Mouse (Mus musculus): Measurements from ENCODE around the gene Myo3b.

The Myo3b gene

DNA sequence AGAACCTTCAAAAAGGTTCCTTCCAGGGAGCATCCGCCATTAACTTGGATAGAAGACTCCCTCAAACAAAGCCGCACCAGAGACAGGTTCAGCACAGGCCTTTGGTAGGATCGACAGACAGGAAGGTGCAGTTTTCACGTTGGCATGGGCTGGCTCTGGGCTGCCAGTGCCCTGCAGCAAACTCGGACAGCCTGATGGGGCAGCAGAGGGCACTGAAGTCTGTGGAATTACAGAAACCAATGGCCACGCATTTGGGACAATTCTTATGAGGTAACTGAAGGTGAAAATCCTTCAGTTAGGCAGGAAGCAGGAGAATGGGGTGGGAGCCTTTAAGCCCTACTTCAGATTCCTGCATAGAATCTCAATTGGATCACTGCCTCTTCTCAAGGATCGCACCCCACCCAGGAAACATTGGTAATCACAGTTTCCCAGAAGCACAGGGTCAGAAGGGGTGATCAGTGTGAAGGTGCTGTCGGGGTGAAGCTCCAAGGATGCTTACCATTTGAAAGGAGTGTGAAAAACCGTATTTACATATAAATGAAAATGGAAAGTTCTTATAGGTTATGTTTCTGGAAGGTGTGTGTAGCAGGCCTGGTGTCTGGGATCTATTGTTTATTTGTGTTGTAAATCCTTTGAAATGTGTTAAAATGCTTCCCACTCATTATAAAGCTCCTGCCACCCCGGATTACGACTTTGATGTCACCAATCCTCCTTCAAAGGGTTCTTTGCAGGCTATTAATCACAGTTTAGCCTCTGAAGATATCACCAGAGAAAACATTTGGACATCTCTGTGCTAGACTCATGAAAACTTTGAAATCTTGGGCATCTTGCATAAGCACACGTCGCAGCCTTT, 239.7 kb downstream of the Myo3b start:
- in situ Hi-C loops (cut with MboI, MseI), result loop anchor here (10.0 kb wide), 1 partner anchor 486 kb away; no protein-coding TSS in a partner anchor

DNA sequence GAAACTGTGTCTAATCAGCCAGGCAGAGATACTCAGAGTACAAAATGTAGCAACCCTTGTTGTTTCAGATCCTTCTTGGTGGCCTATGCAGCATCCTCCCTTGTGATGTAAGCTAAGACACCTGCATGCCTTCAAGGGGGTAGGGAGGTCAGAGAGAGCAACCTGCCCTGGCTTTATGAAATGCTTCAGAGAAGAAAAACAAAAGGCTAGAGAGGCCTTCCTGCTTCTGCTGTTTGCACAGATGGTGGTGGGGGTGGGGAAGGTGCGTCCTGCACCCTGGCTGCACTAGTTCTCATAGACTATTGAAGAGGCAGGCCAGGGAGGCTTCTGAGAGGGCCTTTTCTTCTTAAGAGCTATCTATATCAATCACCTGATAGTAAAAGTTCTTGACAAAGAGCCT, 245.2 kb downstream of the Myo3b start:
- in situ Hi-C loops (cut with MboI, MseI), result no loop called here

DNA sequence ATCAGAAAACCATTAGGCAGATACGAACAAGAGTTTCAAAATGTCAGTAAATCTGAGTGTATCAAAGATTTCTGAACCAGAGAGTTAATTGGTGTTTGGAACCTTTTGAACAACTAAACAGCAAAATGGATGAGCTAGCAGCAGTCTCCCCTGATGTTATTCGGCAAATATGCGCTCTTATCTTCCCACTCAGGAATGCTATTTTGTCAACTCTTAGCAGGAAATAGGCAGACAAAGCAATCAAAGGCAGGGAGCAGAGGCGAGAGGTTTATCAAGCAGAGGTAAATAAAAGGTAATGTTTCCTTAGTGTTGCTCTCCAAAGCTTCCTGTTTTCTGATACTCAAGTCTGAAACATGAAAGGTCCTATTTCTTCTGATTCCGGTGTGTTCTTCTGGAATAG, 252.1 kb downstream of the Myo3b start:
- in situ Hi-C loops (cut with MboI, MseI), result no loop called here

DNA sequence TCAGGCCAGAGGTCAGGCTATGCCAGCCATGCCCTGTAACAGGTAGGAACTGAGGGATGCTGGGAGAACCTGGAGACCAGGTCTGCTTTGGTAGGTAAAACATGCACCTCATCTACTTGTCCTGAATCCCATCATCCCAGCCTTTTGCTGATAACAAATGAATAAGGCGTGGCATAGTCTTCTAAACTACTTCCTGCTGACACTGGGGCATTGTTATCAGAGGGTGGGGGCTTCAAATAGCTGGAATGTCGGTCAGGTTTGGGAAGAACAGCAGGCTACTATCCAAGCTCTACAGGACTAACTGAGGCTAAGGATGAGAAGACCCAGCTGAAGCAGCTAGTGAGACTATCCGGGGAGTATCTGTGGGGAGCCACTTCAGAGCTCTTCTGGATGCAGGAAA, 253.8 kb downstream of the Myo3b start:
- in situ Hi-C loops (cut with MboI, MseI), result no loop called here

DNA sequence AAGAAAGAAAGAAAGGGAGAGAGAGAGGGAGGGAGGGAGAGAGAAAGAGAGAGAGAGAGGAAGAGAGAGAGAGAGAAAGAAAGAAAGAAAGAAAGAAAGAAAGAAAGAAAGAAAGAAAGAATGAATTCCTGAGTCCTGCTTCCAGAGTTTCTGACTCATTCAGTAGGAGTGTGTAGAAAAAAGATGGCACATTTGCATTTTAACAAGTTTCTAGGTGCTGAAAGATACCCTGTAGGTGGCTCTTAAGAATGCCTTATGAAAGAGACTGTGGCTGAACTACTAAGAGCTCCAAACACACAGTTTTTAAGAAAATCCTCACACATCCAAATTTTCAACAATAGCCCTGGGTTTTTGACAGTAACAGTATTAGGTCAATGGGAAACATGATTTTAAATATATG, 264.0 kb downstream of the Myo3b start:
- in situ Hi-C loops (cut with MboI, MseI), result loop anchor here (10.0 to 25.0 kb wide), 2 partner anchors 841 to 1712 kb away; no protein-coding TSS in a partner anchor

DNA sequence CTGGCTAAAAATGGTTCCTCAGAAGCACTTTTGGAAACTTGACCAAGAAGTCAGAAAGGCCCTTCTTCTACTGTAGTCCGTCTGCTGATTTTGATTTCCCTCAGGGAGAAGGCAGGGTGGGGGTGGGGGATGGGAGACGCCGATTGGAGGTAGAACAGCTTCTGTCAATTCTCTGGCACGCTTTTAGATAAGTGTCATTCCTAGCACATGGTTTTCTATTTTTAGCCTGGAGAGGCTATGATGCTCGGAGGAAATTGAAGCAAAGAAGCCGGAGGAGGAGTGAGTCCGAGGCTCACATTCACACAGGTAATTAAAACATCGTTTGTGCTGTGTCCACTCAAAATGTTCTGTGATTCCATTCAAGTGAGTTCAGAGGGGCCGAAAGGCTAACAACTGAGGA, 276.2 kb downstream of the Myo3b start:
- in situ Hi-C loops (cut with MboI, MseI), result loop anchor here (25.0 kb wide), 1 partner anchor 853 kb away; no protein-coding TSS in a partner anchor

DNA sequence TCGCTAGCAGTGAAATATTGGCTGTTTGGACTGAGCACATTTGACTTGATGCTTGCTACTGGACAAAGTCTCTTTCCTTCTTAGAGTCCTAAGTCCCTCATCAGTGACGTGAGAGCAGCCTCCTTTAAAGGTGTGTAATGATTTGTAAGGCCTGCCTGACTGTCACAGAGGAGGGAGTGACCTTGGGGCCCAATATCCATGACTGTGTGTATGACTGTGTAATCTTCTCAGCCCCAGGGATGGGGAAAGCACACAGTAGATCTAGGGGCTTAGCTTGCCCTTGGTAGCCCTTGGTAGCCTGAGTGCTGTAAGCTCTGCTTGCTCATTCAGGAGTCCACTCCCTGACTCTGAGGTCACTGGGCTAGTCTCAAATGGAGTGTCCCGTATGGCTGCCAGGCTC, 276.8 kb downstream of the Myo3b start:
- in situ Hi-C loops (cut with MboI, MseI), result loop anchor here (25.0 kb wide), 1 partner anchor 853 kb away; no protein-coding TSS in a partner anchor

DNA sequence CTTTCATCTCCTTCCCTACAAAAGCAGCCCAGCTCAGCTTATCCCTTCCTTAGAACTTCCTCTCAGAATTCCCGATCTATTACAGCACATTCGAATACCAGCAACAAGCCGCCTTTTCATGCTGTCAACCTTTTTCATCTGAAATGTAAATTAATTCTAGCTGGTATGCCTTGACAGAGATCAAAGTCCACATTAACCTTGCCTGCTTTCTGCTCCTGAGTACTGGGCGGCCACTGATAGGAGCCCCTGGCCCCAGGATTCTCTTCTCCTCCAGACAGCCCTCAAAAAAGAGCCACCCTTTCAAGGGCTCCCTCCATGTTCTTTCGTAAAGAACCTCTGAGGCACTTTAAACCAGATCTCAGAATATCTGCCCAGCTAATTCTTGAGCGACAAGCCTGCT, 278.9 kb downstream of the Myo3b start:
- in situ Hi-C loops (cut with MboI, MseI), result loop anchor here (25.0 kb wide), 1 partner anchor 856 kb away; no protein-coding TSS in a partner anchor

DNA sequence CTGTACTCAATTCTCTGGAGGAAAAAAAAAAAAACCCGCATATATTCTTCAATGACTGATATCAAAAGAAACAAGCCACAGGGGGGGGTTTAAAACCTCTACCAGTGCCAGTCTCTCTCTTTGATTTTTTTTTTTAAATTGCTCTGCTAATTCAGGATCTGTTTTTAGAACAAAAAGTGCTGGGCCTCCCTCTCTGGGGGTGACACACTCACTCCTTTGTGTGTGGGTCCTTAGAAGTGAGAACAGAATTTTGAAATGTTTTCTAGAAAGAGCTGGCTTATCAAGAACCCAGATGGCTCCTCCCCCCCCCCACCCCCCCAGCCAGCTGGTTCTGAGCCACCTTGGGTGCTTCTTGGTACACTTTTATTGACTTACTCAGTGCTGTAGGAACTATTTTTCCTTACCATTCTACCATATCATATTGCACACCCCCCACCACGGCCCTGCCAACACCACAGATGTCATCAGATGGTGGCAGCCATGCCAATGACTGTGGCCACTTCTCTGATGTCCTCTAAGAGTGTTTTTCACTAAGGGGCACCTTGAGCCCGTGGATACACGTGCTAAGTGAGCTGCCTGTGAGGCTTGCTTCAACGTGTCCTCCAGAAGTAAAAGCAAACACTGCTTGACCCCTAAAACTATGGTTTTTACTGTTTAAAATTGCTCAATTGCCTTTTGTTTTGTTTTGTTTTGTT, 280.1 kb downstream of the Myo3b start:
- in situ Hi-C loops (cut with MboI, MseI), result loop anchor here (25.0 kb wide), 1 partner anchor 857 kb away; no protein-coding TSS in a partner anchor

DNA sequence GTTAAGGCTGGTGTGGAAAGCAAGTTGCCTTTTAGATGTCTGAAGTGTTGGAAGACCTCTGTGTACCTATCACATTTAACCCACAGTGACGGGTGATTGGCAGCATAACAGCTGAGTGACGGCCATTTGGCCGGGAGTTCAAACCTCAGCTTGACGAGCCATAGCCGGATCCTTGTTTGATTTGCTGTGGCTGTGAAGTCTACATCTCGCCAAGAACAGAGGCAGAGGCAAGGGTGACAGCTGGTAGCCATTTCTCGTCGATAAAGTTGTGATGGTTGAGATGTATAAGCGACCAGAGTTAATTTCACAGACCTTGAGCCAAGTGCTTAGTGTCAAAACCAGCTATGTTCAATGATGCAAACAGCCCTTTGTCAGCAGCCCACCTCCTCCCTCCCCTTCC, 283.8 kb downstream of the Myo3b start:
- in situ Hi-C loops (cut with MboI, MseI), result loop anchor here (25.0 kb wide), 1 partner anchor 860 kb away; no protein-coding TSS in a partner anchor

DNA sequence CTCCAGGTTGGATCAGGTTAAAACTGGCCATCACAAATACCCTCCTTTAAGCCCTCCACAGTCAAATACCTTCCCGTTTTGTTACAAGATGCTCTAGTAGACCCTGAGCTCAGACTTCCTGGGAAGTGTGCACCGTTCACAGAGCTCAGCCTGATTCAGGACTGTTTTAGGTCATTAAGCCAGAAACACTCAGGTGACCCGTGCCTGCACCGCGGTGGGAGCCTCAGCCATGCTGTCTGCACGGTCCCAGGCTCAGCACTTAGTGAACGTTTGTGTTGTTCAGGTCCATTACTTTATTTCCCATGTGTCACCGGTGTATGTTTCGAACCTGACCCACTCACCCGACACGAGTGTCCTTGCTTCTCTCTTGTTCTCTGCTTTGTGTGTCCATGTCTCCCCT, 288.7 kb downstream of the Myo3b start:
- in situ Hi-C loops (cut with MboI, MseI), result no loop called here

DNA sequence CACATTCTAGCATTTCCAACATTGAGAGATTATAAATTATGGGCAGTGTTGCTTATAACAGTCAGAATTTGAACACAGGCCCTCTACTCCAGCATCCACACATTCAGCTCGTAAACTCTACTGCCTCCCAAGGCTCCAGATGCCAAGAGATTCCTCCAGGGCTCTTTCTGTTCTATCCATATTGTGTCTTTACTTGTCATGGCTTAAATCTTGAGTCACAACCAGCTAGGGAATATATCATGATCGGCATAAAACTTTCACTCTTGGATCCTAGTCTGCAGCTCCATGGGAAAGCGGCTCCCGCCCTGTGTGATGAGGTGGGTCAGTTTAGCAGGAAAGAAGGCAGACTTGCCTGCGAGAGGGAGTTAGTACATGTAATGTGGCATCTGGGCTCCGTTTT, 294.0 kb downstream of the Myo3b start:
- in situ Hi-C loops (cut with MboI, MseI), result no loop called here

DNA sequence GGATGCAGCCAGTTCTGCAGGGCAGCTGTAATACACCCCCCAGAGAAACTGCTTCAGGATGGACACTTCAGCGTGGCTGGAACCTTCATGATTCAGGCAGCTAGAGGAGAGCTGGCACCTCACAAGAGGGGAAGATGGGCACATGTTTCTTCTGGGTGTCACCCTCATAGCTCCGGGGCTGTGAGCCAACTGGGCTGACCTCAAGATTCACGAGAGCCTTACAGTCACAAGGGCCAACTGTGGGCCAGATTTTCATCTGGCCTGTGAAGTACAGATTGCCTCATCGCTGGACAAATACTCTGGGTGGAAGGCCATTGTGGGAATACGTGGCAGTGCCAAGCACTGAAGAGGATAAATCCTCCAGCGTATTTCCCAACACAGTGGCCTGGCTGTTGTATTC, 294.6 kb downstream of the Myo3b start:
- in situ Hi-C loops (cut with MboI, MseI), result no loop called here

DNA sequence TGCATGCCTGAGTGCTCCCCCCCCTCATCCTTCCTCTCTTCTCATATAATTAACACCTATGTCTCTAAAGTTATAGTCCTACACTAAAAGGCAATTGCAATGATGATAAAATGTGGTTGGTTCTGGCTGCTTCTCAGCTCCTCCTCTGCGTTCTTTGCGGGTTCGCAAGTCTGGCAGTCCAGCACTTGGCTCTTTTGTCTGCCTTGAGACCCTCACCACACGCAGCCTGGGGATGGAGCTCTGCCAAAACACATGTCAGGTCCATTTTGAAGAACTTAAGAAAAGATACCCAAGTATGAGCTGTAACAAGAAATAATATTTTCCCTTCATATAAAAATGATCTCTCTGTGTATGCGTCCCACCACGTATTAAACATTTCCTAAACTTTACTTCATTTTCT, 297.6 kb downstream of the Myo3b start:
- in situ Hi-C loops (cut with MboI, MseI), result no loop called here

DNA sequence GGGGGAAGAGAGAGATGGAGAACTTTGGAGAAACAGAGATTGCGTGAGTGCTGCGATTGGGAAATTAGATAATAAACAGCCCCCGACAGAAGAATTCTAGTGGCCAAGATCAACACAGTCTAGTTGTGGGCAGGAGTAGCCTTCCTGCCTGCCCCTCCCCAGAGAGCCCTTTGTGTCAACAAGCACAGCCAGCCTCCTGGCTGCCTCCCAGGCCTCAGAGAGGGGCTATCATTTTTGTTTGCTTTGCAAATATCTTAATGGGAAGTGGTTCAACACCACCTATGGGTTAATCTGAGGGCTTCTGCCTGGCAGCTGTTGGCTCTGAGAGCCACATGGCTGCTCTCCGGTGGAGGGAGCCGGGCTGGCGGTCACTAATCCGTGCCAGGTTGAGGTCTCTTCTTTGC, 298.3 kb downstream of the Myo3b start:
- in situ Hi-C loops (cut with MboI, MseI), result no loop called here

DNA sequence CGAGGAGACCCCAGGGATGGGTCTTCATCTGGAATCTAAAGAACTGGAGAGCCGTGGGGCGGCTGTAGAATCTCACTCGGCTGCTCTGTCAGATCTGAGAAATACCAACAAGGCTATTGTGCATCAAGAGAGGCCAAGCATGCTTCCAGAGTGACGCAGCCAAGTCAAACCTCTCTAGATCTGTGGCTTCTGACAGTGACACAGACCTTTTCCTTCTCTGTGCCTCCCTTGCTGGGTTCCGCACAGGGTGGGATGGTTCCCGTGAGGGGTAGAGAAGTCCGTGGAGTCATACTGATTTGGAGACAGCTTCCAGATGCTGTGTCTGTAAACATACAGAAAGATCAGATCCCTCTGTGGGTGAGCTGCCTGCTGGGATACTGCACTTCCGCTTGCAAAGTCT, 298.9 kb downstream of the Myo3b start:
- in situ Hi-C loops (cut with MboI, MseI), result no loop called here

DNA sequence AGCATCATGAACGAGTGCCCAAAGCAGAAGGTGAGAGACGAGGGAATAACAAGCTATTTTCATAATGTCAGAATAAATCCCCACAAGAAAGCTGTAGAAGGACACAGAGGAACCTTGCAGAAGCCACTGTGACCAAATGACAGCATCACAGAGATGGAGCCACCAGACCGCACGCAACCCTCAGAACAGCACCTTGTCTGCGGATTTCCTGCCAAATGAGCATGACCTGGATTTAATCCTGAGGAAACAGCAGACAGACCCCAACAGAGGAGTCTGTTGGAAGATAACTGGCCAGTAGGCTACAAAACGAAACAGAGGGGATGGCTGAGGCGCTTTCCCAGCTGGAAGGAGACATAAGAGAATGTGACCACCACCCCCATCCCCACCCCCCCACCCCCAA, 300.1 kb downstream of the Myo3b start:
- in situ Hi-C loops (cut with MboI, MseI), result no loop called here

DNA sequence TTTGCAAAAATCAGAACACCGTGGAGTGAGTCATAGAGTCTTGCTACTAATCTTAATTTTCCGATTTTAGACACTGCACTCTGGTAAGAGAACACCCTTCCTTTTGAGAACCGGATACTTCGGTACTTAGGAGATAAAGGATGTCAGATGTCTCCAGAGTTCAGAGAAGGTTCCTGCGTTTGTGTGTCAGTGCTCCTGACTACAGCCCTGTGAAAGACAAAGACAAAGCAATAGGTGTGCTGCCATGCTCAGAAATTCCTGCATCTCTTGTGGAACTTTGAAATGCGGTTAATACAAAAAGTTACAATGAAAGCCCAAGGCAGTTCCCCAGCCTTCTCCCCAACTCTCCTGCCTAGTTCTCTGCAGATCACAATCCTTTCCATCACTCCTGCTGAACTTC, 300.6 kb downstream of the Myo3b start:
- in situ Hi-C loops (cut with MboI, MseI), result no loop called here

DNA sequence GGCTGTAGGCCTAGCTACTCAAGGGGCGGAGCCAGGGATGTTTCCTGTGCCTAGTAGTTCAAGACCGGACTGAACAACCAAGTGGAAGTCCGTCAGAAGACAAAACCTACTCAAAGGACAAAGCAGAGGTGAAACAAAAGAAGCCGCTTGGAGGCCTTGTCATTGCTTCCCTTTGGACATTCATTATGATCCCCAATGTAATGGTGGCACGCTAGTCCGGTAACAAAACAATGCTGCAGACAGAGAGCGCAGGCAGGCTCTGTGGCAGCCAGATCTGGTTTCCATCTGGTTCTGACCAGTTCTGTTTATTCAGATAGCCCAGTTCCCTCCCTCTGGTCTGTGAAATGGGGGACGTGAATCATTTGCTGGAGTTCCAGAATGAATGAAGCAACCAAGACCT, 301.3 kb downstream of the Myo3b start:
- in situ Hi-C loops (cut with MboI, MseI), result no loop called here

DNA sequence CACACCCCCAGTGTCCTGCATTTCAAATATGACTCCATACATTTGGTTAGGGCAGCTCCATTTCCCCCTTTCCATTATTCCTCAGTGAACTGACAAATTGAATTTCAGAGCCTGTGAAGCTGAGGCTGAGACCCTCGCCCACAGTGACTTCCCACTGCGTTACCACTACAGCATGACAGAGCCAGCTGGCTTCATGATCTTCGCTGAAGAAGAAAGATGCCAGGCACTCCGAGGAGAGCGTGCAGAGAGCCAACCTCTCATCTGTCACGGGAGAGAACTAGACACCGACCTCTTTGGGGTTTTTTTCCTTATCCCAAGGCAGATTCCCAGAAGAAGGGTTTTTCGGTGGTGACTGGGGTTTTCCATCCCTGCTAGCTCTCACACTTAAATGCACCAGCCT, 306.2 kb downstream of the Myo3b start:
- in situ Hi-C loops (cut with MboI, MseI), result no loop called here

DNA sequence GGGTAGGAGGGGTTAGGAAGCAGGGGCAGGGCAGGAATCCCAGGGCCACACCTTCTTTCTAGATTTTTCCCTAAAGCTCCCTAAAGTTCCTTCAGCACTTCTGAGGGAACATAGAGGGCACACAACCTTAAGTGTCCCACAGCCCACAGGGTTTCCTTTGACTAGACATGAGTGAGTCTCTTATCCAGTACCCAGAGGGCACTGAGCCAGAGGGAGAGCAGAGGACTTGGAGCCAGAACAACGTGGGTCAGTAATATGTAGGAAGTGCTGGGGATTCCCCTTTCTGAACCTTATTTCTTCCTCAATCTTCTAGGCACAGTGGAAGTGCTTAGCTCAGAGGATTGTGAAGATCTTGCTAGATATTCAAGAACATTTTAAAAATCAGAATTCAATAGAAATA, 308.6 kb downstream of the Myo3b start:
- in situ Hi-C loops (cut with MboI, MseI), result no loop called here

DNA sequence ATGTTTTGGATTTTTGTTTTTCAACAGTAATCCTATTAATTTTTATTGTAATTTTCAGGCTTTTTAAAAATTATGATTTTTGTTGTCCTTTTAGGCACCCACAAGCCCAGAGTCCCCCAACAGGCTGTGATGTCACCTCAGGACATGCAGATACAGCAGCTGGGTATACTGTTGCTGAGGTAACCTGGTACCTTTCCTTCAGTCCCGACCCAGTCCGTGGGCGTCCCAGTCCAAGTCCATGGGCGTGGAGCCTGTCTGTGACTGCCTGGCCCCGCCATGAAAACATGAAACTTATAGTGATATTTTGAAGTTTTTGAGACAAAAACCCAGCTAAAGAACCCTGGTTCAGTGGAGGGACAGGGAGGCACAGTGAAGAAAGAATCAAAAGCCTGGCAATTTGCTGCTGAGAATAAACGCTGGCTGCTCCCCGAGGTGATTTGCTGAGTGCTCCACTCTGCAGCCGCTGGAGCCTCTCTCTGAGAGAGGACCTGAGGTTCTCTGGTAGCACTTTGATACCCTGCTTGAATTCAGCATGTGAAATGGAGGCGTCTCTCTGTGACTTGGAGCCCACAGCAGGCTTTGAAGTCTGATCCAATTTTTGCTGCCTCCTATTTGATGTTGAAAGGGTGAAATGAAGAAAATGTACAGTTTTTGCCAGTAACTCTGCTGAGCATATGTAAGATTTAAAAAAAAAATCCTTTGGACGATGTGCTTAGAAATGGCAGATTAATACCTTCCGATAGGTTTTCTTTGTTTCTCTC, 310.0 kb downstream of the Myo3b start:
- in situ Hi-C loops (cut with MboI, MseI), result no loop called here
